Mouse (Mus musculus) erythroblast, embryonic 14.5 days (primary cell): ENCODE data around the gene Arhgef12. TPM values are rescaled to one million over a fixed set of nuclear protein-coding genes. Genes with fewer than 3 reads are reported as not detected.

ENCODE experiments used
- H3K27me3 ChIP-seq: 2 replicates; pipeline ENCODE4 v1.6.1; 2012; ENCODE audit warnings: inconsistent platforms; ENCODE audit not compliant: control insufficient read depth
- H3K36me3 ChIP-seq: 2 replicates; pipeline ENCODE4 v1.6.1; 2012; ENCODE audit warnings: mild to moderate bottlenecking, inconsistent platforms; ENCODE audit not compliant: control insufficient read depth
- H3K4me1 ChIP-seq: 2 replicates; pipeline ENCODE4 v1.6.1; 2012; ENCODE audit warnings: inconsistent platforms; ENCODE audit not compliant: control insufficient read depth
- H3K4me3 ChIP-seq: replicated peaks from 2 replicates; pipeline ENCODE3; 2012; ENCODE audit warnings: moderate library complexity, mild to moderate bottlenecking, inconsistent platforms
- H3K9me3 ChIP-seq: 2 replicates; pipeline ENCODE4 v1.6.1; 2012; ENCODE audit warnings: low read length, inconsistent platforms, mixed read lengths; ENCODE audit not compliant: control insufficient read depth
- GATA1 ChIP-seq: IDR thresholded peaks from 2 replicates; pipeline ENCODE4 v1.6.1; 2012; ENCODE audit warnings: low read length, inconsistent platforms, mixed read lengths
- TAL1 ChIP-seq: IDR thresholded peaks from 3 replicates; pipeline ENCODE4 v1.6.1; 2012; ENCODE audit warnings: low read length, inconsistent platforms, mixed read lengths
- polyA plus RNA-seq: library from polyadenylated mRNA; stranded (reverse); fragments of >175 nt; gene quantifications from 2 replicates; pipeline ENCODE4 v1.2.3, GENCODE M21; 2012

Gene Arhgef12
- polyA plus RNA-seq, 1 experiment = 1.4 TPM

GRCm38 (mm10) chr9:43070566-43070965, 36.5 kb downstream of the Arhgef12 start:
- Histone ChIP-seq H3K36me3 (peaks cover 6% of the 10 kb centered on the region), H3K27me3 (no peaks in the 10 kb centered on the region), H3K9me3 (no peaks in the 10 kb centered on the region), H3K4me1 (peaks cover 10% of the 10 kb centered on the region), H3K4me3 (no peak overlapping the region)
- TF ChIP-seq GATA1 (no peak), TAL1 (no peak)

DNA sequence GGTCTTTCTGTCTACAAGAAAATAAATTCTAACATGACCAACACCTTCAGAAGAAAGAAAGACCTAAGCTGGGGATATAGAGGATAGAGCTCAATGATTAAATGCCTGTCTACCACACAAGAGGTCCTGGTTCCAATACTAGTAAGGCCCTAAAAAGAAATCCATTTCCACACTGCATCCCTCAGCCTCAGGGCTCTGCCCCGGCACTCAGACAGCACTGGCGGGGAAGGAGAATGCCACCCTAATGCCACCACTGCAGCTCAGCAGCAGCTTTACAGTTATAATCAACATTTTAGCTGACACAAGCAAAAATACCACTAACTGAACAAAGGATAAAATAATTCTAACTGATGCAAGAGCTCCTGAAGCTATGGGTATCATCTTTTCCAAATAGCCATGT, 36.9 kb downstream of the Arhgef12 start:
- TF ChIP-seq TAL1 (no peak), GATA1 (no peak)
- Histone ChIP-seq H3K27me3 (no peaks in the 10 kb centered on the region), H3K9me3 (no peaks in the 10 kb centered on the region), H3K36me3 (peaks cover 2% of the 10 kb centered on the region; the same call in 1 of the 2 replicates), H3K4me1 (peaks cover 6% of the 10 kb centered on the region), H3K4me3 (no peak overlapping the region)

GRCm38 (mm10) chr9:43067896-43068295, 39.1 kb downstream of the Arhgef12 start:
- H3K9me3 ChIP-seq = no peaks in the 10 kb centered on the region
- peaks cover 6% of the 10 kb centered on the region for H3K4me1 ChIP-seq
- H3K4me3 ChIP-seq = no peak overlapping the region
- TF ChIP-seq GATA1 = no peak
- no peak for TF ChIP-seq TAL1
- no peaks in the 10 kb centered on the region for H3K36me3 ChIP-seq
- no peaks in the 10 kb centered on the region for H3K27me3 ChIP-seq

DNA sequence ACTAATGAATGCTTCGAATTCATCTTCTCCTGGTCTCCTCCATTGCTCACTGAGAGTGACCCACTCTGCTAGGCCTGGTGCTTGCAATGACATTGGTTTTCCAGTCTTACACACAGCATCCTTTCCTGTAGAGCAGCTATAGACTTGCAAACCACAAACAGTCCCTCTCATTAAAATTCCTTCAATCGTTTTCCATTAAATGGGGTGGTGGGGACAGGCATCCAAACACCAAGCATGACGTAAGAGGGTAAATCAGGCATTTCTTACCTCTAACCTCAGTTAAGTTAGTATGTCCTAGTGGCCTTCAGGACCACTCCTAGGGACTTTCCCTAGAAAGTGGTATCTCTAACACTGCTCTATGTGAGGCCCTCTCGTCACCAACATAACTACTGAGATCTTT, 41.8 kb downstream of the Arhgef12 start:
- peaks cover 12% of the 10 kb centered on the region for H3K9me3 ChIP-seq
- no peaks in the 10 kb centered on the region for H3K27me3 ChIP-seq
- TF ChIP-seq GATA1 (no peak), TAL1 (no peak)
- no peak overlapping the region for H3K4me3 ChIP-seq
- no peaks in the 10 kb centered on the region for H3K36me3 ChIP-seq
- H3K4me1 ChIP-seq = peaks cover 9% of the 10 kb centered on the region; the same call in 1 of the 2 replicates

GRCm38 (mm10) chr9:43061545-43061944, 45.5 kb downstream of the Arhgef12 start:
- no peaks in the 10 kb centered on the region for H3K27me3 ChIP-seq
- no peaks in the 10 kb centered on the region for H3K36me3 ChIP-seq
- TF ChIP-seq GATA1 (no peak), TAL1 (no peak)
- no peak overlapping the region for H3K4me3 ChIP-seq
- H3K9me3 ChIP-seq = peaks cover 12% of the 10 kb centered on the region
- peaks cover 5% of the 10 kb centered on the region; the same call in 1 of the 2 replicates for H3K4me1 ChIP-seq

- Histone ChIP-seq H3K4me1 (no peaks in the 10 kb centered on the region), H3K4me3 (no peak overlapping the region), H3K9me3 (peaks cover 8% of the 10 kb centered on the region), H3K27me3 (no peaks in the 10 kb centered on the region), H3K36me3 (peaks cover 4% of the 10 kb centered on the region)
- TF ChIP-seq GATA1 (no peak), TAL1 (no peak)
These were observed 56.6 kb downstream of the Arhgef12 start for GRCm38 (mm10) chr9:43050391-43050790.

DNA sequence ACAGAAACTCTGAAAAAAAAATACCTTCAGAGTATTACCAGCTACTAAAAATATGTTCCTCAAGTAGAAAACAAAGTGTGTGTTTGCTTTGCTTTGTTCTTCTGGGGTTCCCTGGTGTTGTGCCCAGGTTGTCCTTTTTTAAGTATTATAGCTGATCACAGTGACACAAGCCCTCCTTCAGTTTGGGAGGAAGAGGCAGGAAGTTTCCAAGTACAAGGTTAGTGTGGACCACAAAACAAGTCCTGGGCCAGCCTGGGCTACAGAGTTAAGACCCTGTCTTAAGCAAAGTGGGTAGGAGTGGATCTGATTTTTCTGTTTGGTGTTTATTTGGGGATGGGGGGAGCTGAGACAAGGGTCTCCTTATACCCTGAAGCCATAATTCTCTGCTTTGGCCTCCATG, 62.6 kb downstream of the Arhgef12 start:
- H3K27me3 ChIP-seq = no peaks in the 10 kb centered on the region
- H3K4me1 ChIP-seq = no peaks in the 10 kb centered on the region
- TF ChIP-seq GATA1 = no peak
- no peak for TF ChIP-seq TAL1
- H3K36me3 ChIP-seq = peaks cover 29% of the 10 kb centered on the region
- no peaks in the 10 kb centered on the region for H3K9me3 ChIP-seq
- no peak overlapping the region for H3K4me3 ChIP-seq

DNA sequence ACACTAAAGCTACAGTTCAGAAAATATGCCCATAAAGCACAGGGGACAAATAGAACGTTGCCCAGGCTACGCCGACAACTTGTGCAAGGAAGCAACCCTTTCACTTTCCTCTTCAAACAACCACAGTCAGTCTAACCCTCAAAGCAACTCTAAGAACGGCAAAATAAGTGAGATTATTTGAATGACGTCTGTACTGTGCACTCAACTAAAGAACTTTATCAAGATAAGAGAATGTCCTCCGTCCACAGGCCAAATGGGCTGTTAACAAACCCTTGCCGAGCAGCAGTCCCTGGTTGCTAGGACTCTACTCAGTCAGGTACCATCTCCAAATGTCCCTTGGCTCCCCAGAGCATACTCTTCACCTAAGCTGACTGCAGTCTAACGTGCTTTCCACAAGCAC, 68.6 kb downstream of the Arhgef12 start:
- H3K9me3 ChIP-seq = no peaks in the 10 kb centered on the region
- TF ChIP-seq GATA1 (no peak), TAL1 (no peak)
- peaks cover 44% of the 10 kb centered on the region for H3K36me3 ChIP-seq
- H3K4me1 ChIP-seq = peaks cover 2% of the 10 kb centered on the region; the same call in 1 of the 2 replicates
- H3K4me3 ChIP-seq = no peak overlapping the region
- H3K27me3 ChIP-seq = no peaks in the 10 kb centered on the region

DNA sequence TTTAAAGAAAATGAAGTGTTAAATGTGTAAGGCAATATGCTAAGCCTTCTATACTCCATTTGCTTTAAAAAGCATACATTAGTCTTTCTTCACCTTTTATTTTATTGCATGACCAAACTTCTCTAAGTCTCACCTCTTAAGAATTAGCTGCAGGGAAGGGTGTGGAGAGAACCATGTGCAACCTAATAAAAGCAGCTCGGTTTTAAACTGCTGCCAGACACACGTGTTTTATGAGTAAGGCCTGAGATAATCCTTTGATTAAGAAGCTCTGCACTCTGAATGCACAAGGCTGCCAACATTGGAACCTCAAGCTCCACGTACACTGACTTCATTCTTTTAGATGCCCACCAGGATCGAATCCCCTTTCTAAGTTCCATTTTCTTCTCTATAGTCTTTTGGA, 71.8 kb downstream of the Arhgef12 start:
- peaks cover 24% of the 10 kb centered on the region for H3K36me3 ChIP-seq
- no peaks in the 10 kb centered on the region for H3K9me3 ChIP-seq
- H3K4me3 ChIP-seq = no peak overlapping the region
- TF ChIP-seq GATA1 (no peak), TAL1 (no peak)
- H3K4me1 ChIP-seq = peaks cover 2% of the 10 kb centered on the region
- no peaks in the 10 kb centered on the region for H3K27me3 ChIP-seq

DNA sequence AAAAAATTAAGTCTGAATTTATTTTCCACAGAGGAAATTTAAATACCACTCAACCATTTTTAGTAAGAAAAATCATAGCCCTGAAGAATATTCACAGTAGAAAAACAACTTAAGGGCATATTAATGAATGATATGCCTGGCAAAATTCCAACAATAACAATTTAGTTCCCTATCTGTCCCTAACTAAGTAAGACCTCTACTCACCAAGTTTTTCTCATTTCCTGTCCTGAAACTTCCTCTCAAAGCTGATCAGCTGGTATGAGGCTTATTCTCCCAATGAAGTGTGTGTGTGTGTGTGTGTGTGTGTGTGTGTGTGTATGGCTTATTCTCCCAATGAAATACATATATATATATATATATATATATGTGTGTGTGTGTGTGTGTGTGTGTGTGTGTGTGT, 72.8 kb downstream of the Arhgef12 start:
- H3K36me3 ChIP-seq = peaks cover 21% of the 10 kb centered on the region
- H3K4me1 ChIP-seq = peaks cover 2% of the 10 kb centered on the region
- TF ChIP-seq GATA1 (no peak), TAL1 (no peak)
- H3K4me3 ChIP-seq = no peak overlapping the region
- no peaks in the 10 kb centered on the region for H3K27me3 ChIP-seq
- H3K9me3 ChIP-seq = no peaks in the 10 kb centered on the region
